Mouse (Mus musculus) CD4-positive naive resting alpha-beta T cell, adult 76 days (primary cell): ENCODE data around the gene Pxylp1. TPM values are rescaled to one million over a fixed set of nuclear protein-coding genes. Genes with fewer than 3 reads are reported as not detected.

Experiments used
- total RNA-seq: library from RNA; stranded (reverse); gene quantifications from one replicate; pipeline ENCODE4 v1.2.4, GENCODE M21; 2023

Pxylp1 gene
- total RNA-seq: 34.6 TPM

DNA sequence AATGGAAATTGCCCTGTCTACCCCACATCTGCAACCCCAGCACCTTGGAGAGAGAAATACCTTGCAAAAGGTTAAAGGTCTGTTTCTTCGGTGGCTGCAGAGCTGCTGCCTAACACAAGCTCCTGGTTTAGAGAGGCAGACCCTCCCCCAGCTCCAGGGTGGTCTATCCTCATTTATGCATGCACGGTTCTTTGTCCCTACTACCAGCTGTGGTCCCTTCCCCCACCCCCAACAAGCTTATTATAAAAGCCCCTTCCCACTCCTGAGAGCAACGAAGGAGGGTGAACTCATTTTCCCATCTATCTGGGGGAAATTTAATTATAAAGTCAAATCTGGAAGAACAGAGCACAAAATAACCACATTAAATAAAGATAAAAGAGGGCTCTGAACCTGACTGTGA lies at the start of gene Pxylp1:
TSS of gene Pxylp1 (minus strand) at position 124 of the 400 bp plus-strand sequence.

Other genes starting within 250 kb of the Pxylp1 start
- 39.3 TPM for gene Zbtb38, start 139.8 kb downstream of the Pxylp1 start, total RNA-seq
- gene Spsb4, start 126.2 kb upstream of the Pxylp1 start, total RNA-seq: not detected
- gene Slc25a36, start 218.5 kb upstream of the Pxylp1 start, total RNA-seq: 243 TPM